Mouse (Mus musculus): ENCODE measurements at regions not wholly inside any gene's neighbourhood (a gene's known extent, or its start where the extent isn't known, plus 50 kb on each side); places are given as distances from the start of the nearest gene placed in this dataset.

DNA sequence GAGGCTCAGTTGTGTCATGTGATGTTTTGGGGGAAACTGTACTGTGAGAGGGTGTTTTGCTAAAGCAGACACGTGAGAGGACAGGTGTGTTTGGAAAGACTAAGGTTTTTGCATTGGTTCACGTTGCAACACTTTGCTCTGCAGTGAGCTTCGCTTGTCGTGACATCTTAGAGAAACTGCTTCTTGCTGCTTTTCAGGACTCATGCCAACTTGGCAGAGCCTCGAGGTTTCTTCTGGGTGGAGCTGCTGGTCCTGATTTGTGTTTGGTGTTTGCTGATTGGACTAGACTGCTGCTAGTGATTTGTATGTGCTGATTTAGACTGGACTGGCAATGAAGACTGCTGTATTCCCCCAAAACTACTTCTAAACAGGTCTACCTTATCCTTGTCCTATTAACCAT, 97.0 kb upstream of the Nek7 start:
- Histone ChIP-seq H3K36me3 (ENCODE audit: control insufficient read depth, insufficient read depth, low read length) (no peaks in the 10 kb centered on the region), H3K4me1 (ENCODE audit: control insufficient read depth, insufficient read depth, low read length) (peaks cover 5% of the 10 kb centered on the region; the same call in 1 of the 2 replicates), H3K4me3 (ENCODE audit: low read depth, low read length) (no peak overlapping the region), H3K27ac (ENCODE audit: low read length) (no peak overlapping the region), H3K9me3 (ENCODE audit: control insufficient read depth, low read depth, low read length) (no peaks in the 10 kb centered on the region), H3K9ac (replicated peaks; ENCODE audit: low read depth, low read length) (no peak overlapping the region), H3K27me3 (ENCODE audit: control insufficient read depth, insufficient read depth, low read length) (no peaks in the 10 kb centered on the region), H3K4me2 (replicated peaks; ENCODE audit: low read depth, low read length) (no peak overlapping the region)
- 64% methylated on average over 5 of the region's 5 CpGs for WGBS
- no peak for ATAC-seq (ENCODE audit: insufficient number of reproducible peaks, insufficient read depth, low FRiP score, low read depth)

GRCm38 (mm10) chr1:138715162-138715561, 95.2 kb upstream of the Nek7 start:
- Histone ChIP-seq H3K36me3 (ENCODE audit: control insufficient read depth, insufficient read depth, low read length) (no peaks in the 10 kb centered on the region), H3K27ac (ENCODE audit: low read length) (no peak overlapping the region), H3K9me3 (ENCODE audit: control insufficient read depth, low read depth, low read length) (no peaks in the 10 kb centered on the region), H3K4me1 (ENCODE audit: control insufficient read depth, insufficient read depth, low read length) (peaks cover 5% of the 10 kb centered on the region; the same call in 1 of the 2 replicates), H3K4me3 (ENCODE audit: low read depth, low read length) (no peak overlapping the region), H3K4me2 (replicated peaks; ENCODE audit: low read depth, low read length) (no peak overlapping the region), H3K9ac (replicated peaks; ENCODE audit: low read depth, low read length) (no peak overlapping the region), H3K27me3 (ENCODE audit: control insufficient read depth, insufficient read depth, low read length) (no peaks in the 10 kb centered on the region)
- no peak for ATAC-seq (ENCODE audit: insufficient number of reproducible peaks, insufficient read depth, low FRiP score, low read depth)
- WGBS = 74% methylated on average over 3 of the region's 3 CpGs

DNA sequence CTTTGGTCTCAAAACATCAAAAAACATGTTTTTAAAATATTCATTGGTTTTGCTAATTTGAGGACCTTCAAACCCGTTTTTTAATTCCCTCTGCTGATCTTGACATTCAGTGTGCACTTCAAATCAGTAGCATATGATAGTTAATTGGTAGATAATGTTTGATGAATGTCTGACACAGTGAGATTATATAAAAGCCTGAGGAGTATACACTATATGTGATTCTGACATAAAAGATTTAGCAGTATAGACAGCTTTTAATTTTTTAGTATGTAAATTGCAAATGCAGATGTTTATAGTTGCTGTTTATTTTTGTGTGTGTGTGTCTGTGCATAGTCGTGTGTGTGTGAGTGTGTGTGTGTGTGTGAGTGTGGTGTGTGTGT, 89.3 kb upstream of the Nek7 start:
- ATAC-seq (ENCODE audit: insufficient number of reproducible peaks, insufficient read depth, low FRiP score, low read depth) = no peak
- Histone ChIP-seq H3K4me2 (replicated peaks; ENCODE audit: low read depth, low read length) (no peak overlapping the region), H3K27ac (ENCODE audit: low read length) (no peak overlapping the region), H3K27me3 (ENCODE audit: control insufficient read depth, insufficient read depth, low read length) (no peaks in the 10 kb centered on the region), H3K4me1 (ENCODE audit: control insufficient read depth, insufficient read depth, low read length) (no peaks in the 10 kb centered on the region), H3K4me3 (ENCODE audit: low read depth, low read length) (no peak overlapping the region), H3K9ac (replicated peaks; ENCODE audit: low read depth, low read length) (no peak overlapping the region), H3K9me3 (ENCODE audit: control insufficient read depth, low read depth, low read length) (no peaks in the 10 kb centered on the region), H3K36me3 (ENCODE audit: control insufficient read depth, insufficient read depth, low read length) (no peaks in the 10 kb centered on the region)
- WGBS = 64% methylated on average over 2 of the region's 2 CpGs

DNA sequence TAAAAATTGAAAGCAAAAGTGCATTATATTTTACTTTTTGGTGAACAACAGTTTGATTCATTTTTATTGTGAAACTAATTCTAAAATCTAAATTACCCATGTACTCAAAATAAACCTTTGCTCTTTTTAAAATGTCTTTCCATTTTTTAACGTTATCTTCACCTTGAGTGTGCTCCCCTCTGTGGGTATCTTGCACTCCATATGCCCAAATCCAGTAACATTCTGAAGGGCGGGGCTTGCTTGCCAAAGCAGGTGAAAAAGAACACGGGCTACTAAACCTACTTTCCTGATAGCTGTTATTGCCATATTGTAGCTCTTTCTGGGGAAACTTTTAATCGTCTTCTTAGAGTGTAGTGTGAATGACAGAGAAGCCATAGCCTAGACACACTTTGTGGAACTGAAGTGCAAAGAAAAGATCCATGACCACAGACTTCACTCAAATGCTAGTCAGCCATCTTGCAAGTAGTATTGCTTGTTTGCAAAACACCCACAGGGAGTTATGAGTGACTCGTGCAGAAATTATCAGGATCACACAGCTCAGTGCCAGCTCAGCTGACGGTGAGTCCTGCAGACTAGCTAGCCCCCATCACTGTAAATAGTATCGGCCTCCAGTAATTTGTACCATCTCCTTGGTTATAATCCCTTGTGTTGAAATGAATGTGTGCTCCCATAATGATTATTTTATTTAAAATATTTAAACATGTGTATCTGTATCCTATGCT, 88.7 kb upstream of the Nek7 start:
- no peak for ATAC-seq (ENCODE audit: insufficient number of reproducible peaks, insufficient read depth, low FRiP score, low read depth)

GRCm38 (mm10) chr1:138707913-138708312, 88.0 kb upstream of the Nek7 start:
- Histone ChIP-seq H3K4me1 (ENCODE audit: control insufficient read depth, insufficient read depth, low read length) (no peaks in the 10 kb centered on the region), H3K9me3 (ENCODE audit: control insufficient read depth, low read depth, low read length) (no peaks in the 10 kb centered on the region), H3K36me3 (ENCODE audit: control insufficient read depth, insufficient read depth, low read length) (no peaks in the 10 kb centered on the region), H3K4me2 (replicated peaks; ENCODE audit: low read depth, low read length) (no peak overlapping the region), H3K27ac (ENCODE audit: low read length) (no peak overlapping the region), H3K4me3 (ENCODE audit: low read depth, low read length) (no peak overlapping the region), H3K27me3 (ENCODE audit: control insufficient read depth, insufficient read depth, low read length) (no peaks in the 10 kb centered on the region), H3K9ac (replicated peaks; ENCODE audit: low read depth, low read length) (no peak overlapping the region)
- 61% methylated on average over 3 of the region's 3 CpGs for WGBS
- ATAC-seq (ENCODE audit: insufficient number of reproducible peaks, insufficient read depth, low FRiP score, low read depth) = no peak

More for the DNA sequence above, 88.7 kb upstream of the Nek7 start:
- Histone ChIP-seq H3K4me1 (ENCODE audit: control insufficient read depth, insufficient read depth, low read length) (no peaks in the 10 kb centered on the region), H3K36me3 (ENCODE audit: control insufficient read depth, insufficient read depth, low read length) (no peaks in the 10 kb centered on the region), H3K9me3 (ENCODE audit: control insufficient read depth, low read depth, low read length) (no peaks in the 10 kb centered on the region), H3K27ac (ENCODE audit: low read length) (no peak overlapping the region), H3K4me2 (replicated peaks; ENCODE audit: low read depth, low read length) (no peak overlapping the region), H3K9ac (replicated peaks; ENCODE audit: low read depth, low read length) (no peak overlapping the region), H3K27me3 (ENCODE audit: control insufficient read depth, insufficient read depth, low read length) (no peaks in the 10 kb centered on the region), H3K4me3 (ENCODE audit: low read depth, low read length) (no peak overlapping the region)
- whole genome bisulfite sequencing = 77% methylated on average over 7 of the region's 7 CpGs

DNA sequence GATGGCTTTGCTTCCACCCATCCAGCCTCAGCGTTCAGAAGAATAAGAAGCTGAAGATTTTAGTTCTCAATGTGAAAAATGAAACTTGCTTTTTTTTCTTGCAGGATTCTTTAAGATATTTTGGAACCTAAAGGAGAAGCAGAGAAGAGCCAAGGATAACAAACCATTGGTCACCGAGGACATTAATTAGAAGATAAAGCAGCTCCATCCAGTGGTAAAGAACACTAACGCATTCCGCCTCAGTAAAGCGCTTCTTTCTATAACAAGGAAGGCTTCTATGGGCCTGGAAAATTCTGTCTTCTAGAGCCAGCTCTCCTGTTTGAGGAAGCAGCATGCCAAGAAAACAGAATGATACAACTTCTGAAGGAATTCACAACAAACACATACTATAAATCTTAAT, 83.3 kb upstream of the Nek7 start:
- H3K4me2 ChIP-seq (replicated peaks; ENCODE audit: low read depth, low read length) = no peak overlapping the region
- no peak overlapping the region for H3K9ac ChIP-seq (replicated peaks; ENCODE audit: low read depth, low read length)
- ATAC-seq (ENCODE audit: insufficient number of reproducible peaks, insufficient read depth, low FRiP score, low read depth) = no peak
- H3K36me3 ChIP-seq (ENCODE audit: control insufficient read depth, insufficient read depth, low read length) = no peaks in the 10 kb centered on the region
- H3K9me3 ChIP-seq (ENCODE audit: control insufficient read depth, low read depth, low read length) = no peaks in the 10 kb centered on the region
- no peak overlapping the region for H3K27ac ChIP-seq (ENCODE audit: low read length)
- no peaks in the 10 kb centered on the region for H3K27me3 ChIP-seq (ENCODE audit: control insufficient read depth, insufficient read depth, low read length)
- H3K4me1 ChIP-seq (ENCODE audit: control insufficient read depth, insufficient read depth, low read length) = no peaks in the 10 kb centered on the region
- 65% methylated on average over 5 of the region's 5 CpGs for WGBS
- H3K4me3 ChIP-seq (ENCODE audit: low read depth, low read length) = no peak overlapping the region

DNA sequence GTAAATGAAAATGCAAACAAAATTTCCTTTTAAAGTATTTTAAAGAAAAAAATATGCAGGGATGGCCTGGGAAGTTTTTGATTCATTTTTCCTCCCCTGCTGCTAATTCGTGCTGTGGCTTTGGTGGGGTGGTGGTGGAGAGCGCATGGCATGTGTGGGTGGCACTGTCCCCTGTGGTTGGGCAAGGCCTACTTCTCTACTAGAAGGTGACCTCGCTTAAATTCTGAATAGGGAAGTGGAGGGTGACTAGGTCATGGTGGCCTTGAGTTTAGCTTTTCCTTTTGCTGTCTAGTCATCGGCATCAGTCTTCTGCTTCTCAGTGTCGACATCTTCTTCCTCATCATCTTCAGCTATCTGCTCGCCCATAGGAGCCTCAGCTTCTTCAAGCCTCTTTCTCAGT, 69.3 kb upstream of the Nek7 start:
- no peak overlapping the region for H3K27ac ChIP-seq (ENCODE audit: low read length)
- no peak for ATAC-seq (ENCODE audit: insufficient number of reproducible peaks, insufficient read depth, low FRiP score, low read depth)
- H3K27me3 ChIP-seq (ENCODE audit: control insufficient read depth, insufficient read depth, low read length) = no peaks in the 10 kb centered on the region
- no peak overlapping the region for H3K4me2 ChIP-seq (replicated peaks; ENCODE audit: low read depth, low read length)
- H3K36me3 ChIP-seq (ENCODE audit: control insufficient read depth, insufficient read depth, low read length) = no peaks in the 10 kb centered on the region
- H3K9ac ChIP-seq (replicated peaks; ENCODE audit: low read depth, low read length) = no peak overlapping the region
- H3K4me3 ChIP-seq (ENCODE audit: low read depth, low read length) = no peak overlapping the region
- WGBS = 87% methylated on average over 6 of the region's 6 CpGs
- H3K9me3 ChIP-seq (ENCODE audit: control insufficient read depth, low read depth, low read length) = no peaks in the 10 kb centered on the region
- no peaks in the 10 kb centered on the region for H3K4me1 ChIP-seq (ENCODE audit: control insufficient read depth, insufficient read depth, low read length)

GRCm38 (mm10) chr1:138686746-138687145, 66.8 kb upstream of the Nek7 start:
- Histone ChIP-seq H3K9ac (replicated peaks; ENCODE audit: low read depth, low read length) (no peak overlapping the region), H3K4me2 (replicated peaks; ENCODE audit: low read depth, low read length) (no peak overlapping the region), H3K9me3 (ENCODE audit: control insufficient read depth, low read depth, low read length) (no peaks in the 10 kb centered on the region), H3K4me1 (ENCODE audit: control insufficient read depth, insufficient read depth, low read length) (no peaks in the 10 kb centered on the region), H3K27ac (ENCODE audit: low read length) (no peak overlapping the region), H3K27me3 (ENCODE audit: control insufficient read depth, insufficient read depth, low read length) (no peaks in the 10 kb centered on the region), H3K36me3 (ENCODE audit: control insufficient read depth, insufficient read depth, low read length) (no peaks in the 10 kb centered on the region), H3K4me3 (ENCODE audit: low read depth, low read length) (no peak overlapping the region)
- ATAC-seq (ENCODE audit: insufficient number of reproducible peaks, insufficient read depth, low FRiP score, low read depth) = no peak
- WGBS = 81% methylated on average over 5 of the region's 5 CpGs

DNA sequence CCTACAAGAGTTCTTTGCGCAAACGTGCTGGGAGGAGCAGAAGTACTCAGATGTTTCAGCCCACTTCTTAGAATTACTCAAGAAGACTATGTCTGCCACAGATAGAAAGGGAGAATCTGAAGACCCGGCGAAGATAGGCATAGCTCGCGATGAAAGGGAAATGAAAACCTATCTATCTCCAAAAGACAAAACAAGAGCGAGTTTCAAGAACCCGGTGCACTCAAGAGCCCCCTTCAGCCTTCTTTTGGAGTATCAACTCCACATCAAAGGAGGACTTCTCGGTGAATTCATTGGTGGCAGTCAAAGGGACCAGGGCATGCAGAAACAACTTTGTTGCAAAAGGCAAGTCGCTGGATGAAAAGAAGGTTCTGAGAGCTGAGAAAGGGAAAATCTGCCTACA, 63.8 kb upstream of the Nek7 start:
- Histone ChIP-seq H3K4me2 (replicated peaks; ENCODE audit: low read depth, low read length) (no peak overlapping the region), H3K36me3 (ENCODE audit: control insufficient read depth, insufficient read depth, low read length) (no peaks in the 10 kb centered on the region), H3K4me3 (ENCODE audit: low read depth, low read length) (no peak overlapping the region), H3K4me1 (ENCODE audit: control insufficient read depth, insufficient read depth, low read length) (no peaks in the 10 kb centered on the region), H3K27me3 (ENCODE audit: control insufficient read depth, insufficient read depth, low read length) (no peaks in the 10 kb centered on the region), H3K9ac (replicated peaks; ENCODE audit: low read depth, low read length) (no peak overlapping the region), H3K27ac (ENCODE audit: low read length) (no peak overlapping the region), H3K9me3 (ENCODE audit: control insufficient read depth, low read depth, low read length) (no peaks in the 10 kb centered on the region)
- no peak for ATAC-seq (ENCODE audit: insufficient number of reproducible peaks, insufficient read depth, low FRiP score, low read depth)
- WGBS = 76% methylated on average over 10 of the region's 10 CpGs

All from stomach, embryonic 14.5 days (tissue).